Mouse (Mus musculus) hindbrain, embryonic 15.5 days (tissue): Measurements from ENCODE around the gene Atpaf2. TPM values are rescaled to one million over a fixed set of nuclear protein-coding genes. Genes with fewer than 3 reads are reported as not detected.
"Not testable (repeated sequence)": the region's sequence is repeated elsewhere in the genome, so short reads cannot be mapped to it uniquely, and the experiment has no call there.

Experiments used
- ATAC-seq: fragments of 200-750 bp; cut with Nextera tagmentation; 2 replicates; pipeline ENCODE4 v1.8.0; 2017; ENCODE audit warnings: low read depth, moderate number of reproducible peaks, moderate TSS enrichment; ENCODE audit not compliant: low FRiP score
- H3K27ac ChIP-seq: fragments of 300-500 bp; sonication (generic); replicated peaks from 2 replicates; pipeline ENCODE4 v1.5.1; 2015; ENCODE audit warnings: mild to moderate bottlenecking, inconsistent platforms
- H3K27me3 ChIP-seq: fragments of 300-500 bp; sonication (generic); 2 replicates; pipeline ENCODE4 v1.6.1; 2015; ENCODE audit warnings: control low read depth, inconsistent platforms
- H3K36me3 ChIP-seq: fragments of 300-500 bp; sonication (generic); 2 replicates; pipeline ENCODE4 v1.6.1; 2015; ENCODE audit warnings: control low read depth, inconsistent platforms
- H3K4me1 ChIP-seq: fragments of 300-500 bp; sonication (generic); replicated peaks from 2 replicates; pipeline ENCODE4 v1.6.1; 2015; ENCODE audit warnings: control low read depth, inconsistent platforms
- H3K4me2 ChIP-seq: fragments of 300-500 bp; sonication (generic); 2 replicates; pipeline ENCODE4 v1.6.1; 2015; ENCODE audit warnings: moderate library complexity, mild to moderate bottlenecking, inconsistent platforms
- H3K4me3 ChIP-seq: fragments of 300-500 bp; sonication (generic); 2 replicates; pipeline ENCODE4 v1.5.1; 2015; ENCODE audit warnings: mild to moderate bottlenecking, inconsistent platforms
- H3K9ac ChIP-seq: fragments of 300-500 bp; sonication (generic); 2 replicates; pipeline ENCODE4 v1.6.1; 2015; ENCODE audit warnings: inconsistent platforms
- H3K9me3 ChIP-seq: fragments of 300-500 bp; sonication (generic); 2 replicates; pipeline ENCODE4 v1.6.1; 2016; ENCODE audit warnings: control low read depth, inconsistent platforms
- WGBS: fragments of 180-500 bp; shearing (Covaris S2); methylation state at CpG from one replicate; pipeline ENCODE4 v1.1.7; 2015; 5-methylcytosine and 5-hydroxymethylcytosine counted together
- polyA plus RNA-seq: library from polyadenylated mRNA; unstranded; fragments of >200 nt; fragmentation: Nextera tagmentation; extraction: Ambion mirVana; gene quantifications from 2 replicates; pipeline ENCODE4 v1.2.1, GENCODE M21; 2015

Gene Atpaf2
- polyA plus RNA-seq, result 41.1 and 41.4 TPM in 2 replicates

GRCm38 (mm10) chr11:60417717-60418472, at the start of gene Atpaf2:
Gene Atpaf2, minus strand, starts transcription at chr11:60418457.
- Histone ChIP-seq H3K9me3 (no peaks in the 10 kb centered on the region), H3K27me3 (no peaks in the 10 kb centered on the region), H3K4me3 (peak within 1 kb of the TSS; percentile 95), H3K36me3 (no peaks in the 10 kb centered on the region), H3K9ac (peak within 1 kb of the TSS; percentile 93), H3K4me2 (peak within 1 kb of the TSS; percentile 94), H3K4me1 (peaks cover 39% of the 10 kb centered on the region), H3K27ac (peak within 1 kb of the TSS; percentile 91)
- 0% methylated on average over 39 of the region's 39 CpGs for WGBS
- ATAC-seq, result peak; percentile 46

DNA sequence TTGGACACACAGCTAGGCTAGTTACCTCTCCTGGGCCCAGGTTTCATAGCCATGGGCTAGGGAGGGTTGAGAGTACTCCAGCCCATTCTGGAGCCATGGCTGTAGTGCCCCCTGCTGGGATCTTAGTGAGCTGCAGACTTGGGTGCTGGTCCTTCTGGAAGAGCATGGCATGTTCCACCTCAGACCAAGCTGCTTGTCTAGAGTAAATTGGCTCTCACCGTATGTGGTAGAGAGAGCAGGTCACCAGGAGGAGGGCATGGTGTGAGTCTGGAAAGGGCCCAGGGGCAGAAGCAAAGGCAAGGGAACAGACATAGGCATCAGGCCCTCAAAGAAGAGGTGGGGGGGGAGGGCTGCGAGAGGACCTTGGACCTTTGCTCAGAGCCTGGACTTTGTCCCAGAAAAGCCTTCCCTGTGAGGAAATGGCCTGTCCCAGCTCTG, 47.7 kb upstream of the Atpaf2 start:
- peaks cover 75% of the 10 kb centered on the region for H3K36me3 ChIP-seq
- no peaks in the 10 kb centered on the region for H3K9me3 ChIP-seq
- H3K4me1 ChIP-seq, result no peaks in the 10 kb centered on the region
- H3K9ac ChIP-seq, result no peak overlapping the region
- ATAC-seq, result no peak
- no peak overlapping the region for H3K4me2 ChIP-seq
- H3K27ac ChIP-seq, result no peak overlapping the region
- 92% methylated on average over 2 of the region's 2 CpGs for WGBS
- H3K4me3 ChIP-seq, result no peak overlapping the region
- H3K27me3 ChIP-seq, result no peaks in the 10 kb centered on the region

- H3K27me3 ChIP-seq, result no peaks in the 10 kb centered on the region
- H3K9ac ChIP-seq, result no peak overlapping the region
- H3K4me3 ChIP-seq, result no peak overlapping the region
- peaks cover 17% of the 10 kb centered on the region for H3K4me1 ChIP-seq
- ATAC-seq, result no peak
- no peaks in the 10 kb centered on the region for H3K9me3 ChIP-seq
- 89% methylated on average over 1 of the region's 1 CpGs for WGBS
- no peak overlapping the region for H3K27ac ChIP-seq
- H3K4me2 ChIP-seq, result no peak overlapping the region
- H3K36me3 ChIP-seq, result peaks cover 64% of the 10 kb centered on the region
Measured at GRCm38 (mm10) chr11:60457973-60458372, 39.7 kb upstream of the Atpaf2 start.

- H3K9ac ChIP-seq, result peak overlapping the region; percentile 74
- ATAC-seq, result peak; percentile 60
- peak overlapping the region; percentile 69 for H3K27ac ChIP-seq
- peaks cover 17% of the 10 kb centered on the region for H3K4me1 ChIP-seq
- peak overlapping the region; percentile 85 for H3K4me2 ChIP-seq
- under 1% methylated on average over 17 of the region's 17 CpGs for WGBS
- no peaks in the 10 kb centered on the region for H3K9me3 ChIP-seq
- no peaks in the 10 kb centered on the region for H3K27me3 ChIP-seq
- H3K4me3 ChIP-seq, result peak overlapping the region; percentile 73
- H3K36me3 ChIP-seq, result peaks cover 33% of the 10 kb centered on the region
Measured at GRCm38 (mm10) chr11:60454745-60455087, 36.5 kb upstream of the Atpaf2 start.

- ATAC-seq, result peak; percentile 94
- Histone ChIP-seq H3K36me3 (peaks cover 29% of the 10 kb centered on the region), H3K4me1 (peaks cover 17% of the 10 kb centered on the region), H3K4me2 (peak within 1 kb of the TSS; percentile 85), H3K4me3 (peak within 1 kb of the TSS; percentile 73), H3K9ac (peak within 1 kb of the TSS; percentile 74), H3K27ac (peak within 1 kb of the TSS; percentile 69), H3K9me3 (no peaks in the 10 kb centered on the region), H3K27me3 (no peaks in the 10 kb centered on the region)
- 5% methylated on average over 27 of the region's 27 CpGs for WGBS
Measured at GRCm38 (mm10) chr11:60454080-60454744, 36.0 kb upstream of the Atpaf2 start, which contains the start of gene Drg2. Gene Drg2, plus strand, starts transcription at chr11:60454591.

GRCm38 (mm10) chr11:60444007-60444406, 25.8 kb upstream of the Atpaf2 start:
- H3K4me2 ChIP-seq, result no peak overlapping the region
- H3K36me3 ChIP-seq, result peaks cover 37% of the 10 kb centered on the region
- no peak overlapping the region for H3K27ac ChIP-seq
- no peaks in the 10 kb centered on the region for H3K4me1 ChIP-seq
- no peak overlapping the region for H3K4me3 ChIP-seq
- 84% methylated on average over 4 of the region's 4 CpGs for WGBS
- H3K27me3 ChIP-seq, result no peaks in the 10 kb centered on the region
- H3K9me3 ChIP-seq, result no peaks in the 10 kb centered on the region
- ATAC-seq, result no peak
- no peak overlapping the region for H3K9ac ChIP-seq

DNA sequence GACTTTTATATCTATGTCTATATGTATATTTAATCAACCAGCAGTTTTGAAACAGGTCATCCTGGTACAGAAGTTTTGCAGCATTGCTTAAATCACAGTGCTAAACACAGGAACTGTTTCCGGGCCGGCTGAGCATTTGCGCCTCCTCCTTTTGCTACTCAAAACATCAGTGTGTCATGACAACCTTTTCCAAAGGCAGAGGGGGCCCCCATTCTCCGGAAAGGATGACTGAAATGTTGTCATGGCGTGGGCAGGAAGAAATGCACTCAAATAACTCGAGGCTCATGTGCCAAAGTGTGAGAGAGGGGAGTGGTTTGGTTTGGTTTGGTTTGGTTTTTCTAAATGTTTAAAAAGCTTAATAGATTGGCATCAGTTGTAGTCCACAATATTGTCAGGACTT, 24.6 kb upstream of the Atpaf2 start:
- H3K36me3 ChIP-seq, result peaks cover 47% of the 10 kb centered on the region
- H3K9me3 ChIP-seq, result no peaks in the 10 kb centered on the region
- H3K27me3 ChIP-seq, result no peaks in the 10 kb centered on the region
- H3K4me2 ChIP-seq, result no peak overlapping the region
- H3K4me3 ChIP-seq, result no peak overlapping the region
- no peak overlapping the region for H3K27ac ChIP-seq
- H3K9ac ChIP-seq, result no peak overlapping the region
- no peaks in the 10 kb centered on the region for H3K4me1 ChIP-seq
- no peak for ATAC-seq
- WGBS, result 89% methylated on average over 6 of the region's 6 CpGs

GRCm38 (mm10) chr11:60440176-60440575, 21.9 kb upstream of the Atpaf2 start:
- peaks cover 62% of the 10 kb centered on the region for H3K36me3 ChIP-seq
- no peaks in the 10 kb centered on the region for H3K9me3 ChIP-seq
- H3K9ac ChIP-seq, result no peak overlapping the region
- H3K27ac ChIP-seq, result no peak overlapping the region
- H3K4me1 ChIP-seq, result no peaks in the 10 kb centered on the region
- 44% methylated on average over 7 of the region's 7 CpGs for WGBS
- H3K27me3 ChIP-seq, result no peaks in the 10 kb centered on the region
- no peak overlapping the region for H3K4me2 ChIP-seq
- no peak overlapping the region for H3K4me3 ChIP-seq
- no peak for ATAC-seq

- not testable (repeated sequence) for H3K9me3 ChIP-seq, H3K9ac ChIP-seq, ATAC-seq, H3K4me3 ChIP-seq, H3K27me3 ChIP-seq, H3K27ac ChIP-seq, H3K4me1 ChIP-seq, H3K4me2 ChIP-seq
- 17% methylated on average over 1 of the region's 1 CpGs for WGBS
- H3K36me3 ChIP-seq, result peaks cover 68% of the 10 kb centered on the region
Measured at GRCm38 (mm10) chr11:60439621-60440020, 21.4 kb upstream of the Atpaf2 start.

DNA sequence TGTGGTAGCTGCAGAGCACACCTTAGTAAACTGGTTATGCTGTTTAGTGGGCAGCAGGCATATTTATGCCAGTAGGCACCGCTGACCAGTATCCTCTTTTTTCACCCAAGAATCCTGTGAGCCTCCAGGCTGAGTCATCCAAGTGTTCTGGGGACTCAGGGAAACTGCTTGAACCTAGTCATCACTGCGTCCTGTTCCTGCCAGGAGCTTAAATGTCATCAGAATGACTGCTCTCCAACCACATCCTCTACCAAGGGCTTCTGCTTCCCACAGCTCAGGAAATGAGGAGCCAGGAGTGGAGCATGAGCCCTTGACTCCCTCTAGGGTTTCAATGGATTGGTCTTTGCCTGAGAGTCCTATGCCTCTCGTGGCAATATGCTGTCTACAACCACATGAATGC, 18.4 kb upstream of the Atpaf2 start:
- peaks cover 63% of the 10 kb centered on the region for H3K36me3 ChIP-seq
- ATAC-seq, result no peak
- WGBS, result 90% methylated on average over 3 of the region's 3 CpGs

DNA sequence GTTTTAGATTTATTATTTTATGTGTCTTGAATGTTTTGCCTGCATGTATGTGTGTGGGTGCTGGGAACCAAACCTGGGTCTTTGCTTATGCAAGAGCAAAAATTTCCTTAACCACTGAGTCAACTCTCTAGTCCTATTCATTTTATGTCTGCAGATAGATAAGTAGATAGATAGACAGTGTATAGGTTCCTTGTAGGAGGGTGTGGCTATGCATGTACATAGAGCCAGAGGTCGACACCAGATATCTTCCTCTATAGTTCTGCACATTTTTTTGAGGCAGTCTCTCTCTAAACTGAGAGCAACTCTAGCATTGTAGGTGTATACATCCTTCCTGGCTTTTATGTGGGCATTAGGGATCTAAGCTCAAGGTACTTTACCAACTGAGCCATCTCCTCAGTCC, 16.9 kb upstream of the Atpaf2 start:
- no peaks in the 10 kb centered on the region for H3K9me3 ChIP-seq
- no peaks in the 10 kb centered on the region for H3K4me1 ChIP-seq
- H3K27ac ChIP-seq, result no peak overlapping the region
- no peak for ATAC-seq
- no peak overlapping the region for H3K4me2 ChIP-seq
- H3K27me3 ChIP-seq, result no peaks in the 10 kb centered on the region
- WGBS, result 97% methylated on average over 1 of the region's 1 CpGs
- H3K9ac ChIP-seq, result no peak overlapping the region
- H3K36me3 ChIP-seq, result peaks cover 52% of the 10 kb centered on the region
- H3K4me3 ChIP-seq, result no peak overlapping the region

More for the DNA sequence above, 18.4 kb upstream of the Atpaf2 start:
- Histone ChIP-seq H3K27ac (no peak overlapping the region), H3K4me1 (no peaks in the 10 kb centered on the region), H3K4me2 (no peak overlapping the region), H3K27me3 (no peaks in the 10 kb centered on the region), H3K9ac (no peak overlapping the region), H3K9me3 (no peaks in the 10 kb centered on the region), H3K4me3 (no peak overlapping the region)

DNA sequence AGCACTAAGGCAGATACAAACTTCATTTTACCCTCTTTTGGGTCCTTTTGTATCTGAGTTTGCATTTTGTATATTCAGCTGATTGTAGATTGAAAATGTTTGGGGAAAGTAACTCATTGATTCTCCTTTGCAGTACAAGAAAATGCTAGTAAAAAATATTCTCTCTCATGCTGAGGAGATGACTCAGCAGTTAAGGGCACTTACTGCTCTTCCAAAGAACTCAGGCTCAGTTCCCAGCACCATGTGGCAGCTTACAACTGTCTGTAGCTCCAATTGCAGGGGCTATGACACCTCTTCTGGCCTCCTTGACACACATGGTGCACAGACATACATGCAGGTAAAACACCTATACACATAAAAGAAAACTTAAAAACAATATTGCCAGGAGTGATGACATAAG, 15.2 kb upstream of the Atpaf2 start:
- H3K36me3 ChIP-seq, result peaks cover 49% of the 10 kb centered on the region
- no peak for ATAC-seq

More for the DNA sequence above, 15.2 kb upstream of the Atpaf2 start:
- Histone ChIP-seq H3K27me3 (no peaks in the 10 kb centered on the region), H3K9ac (no peak overlapping the region), H3K4me3 (no peak overlapping the region), H3K9me3 (no peaks in the 10 kb centered on the region), H3K27ac (no peak overlapping the region), H3K4me2 (no peak overlapping the region), H3K4me1 (no peaks in the 10 kb centered on the region)
